Mouse (Mus musculus): ENCODE measurements around the gene Amz1. TPM values are rescaled to one million over a fixed set of nuclear protein-coding genes. Genes with fewer than 3 reads are reported as not detected.

Gene Amz1
- polyA plus RNA-seq, 1 experiment from 2014 or later = 0.65 TPM

DNA sequence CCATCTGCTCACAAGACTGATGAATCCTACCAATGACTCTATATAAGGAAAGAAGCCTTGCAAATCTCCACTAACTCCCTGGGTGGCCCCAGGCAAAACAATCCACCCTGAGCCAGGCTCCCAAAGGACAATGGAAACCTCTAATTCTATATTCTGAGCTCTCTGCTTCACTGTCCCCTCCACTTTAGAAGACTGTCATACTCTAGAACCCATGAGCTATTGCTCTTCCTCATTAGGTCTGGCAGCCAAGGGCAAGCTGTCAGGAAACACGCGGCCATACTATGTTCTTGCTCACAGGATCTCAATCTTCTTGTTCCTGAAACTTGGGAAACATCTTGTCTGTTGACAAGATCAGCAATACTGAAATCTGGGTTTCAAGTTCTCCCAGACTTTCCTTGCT, 82.3 kb downstream of the Amz1 start:
- Histone ChIP-seq H3K4me3 (ENCODE audit: low read depth, low read length) (no peak overlapping the region), H3K36me3 (ENCODE audit: control insufficient read depth, insufficient read depth, low read length) (no peaks in the 10 kb centered on the region; the same call in 1 of the 2 replicates), H3K4me2 (replicated peaks; ENCODE audit: low read depth) (no peak overlapping the region), H3K9ac (ENCODE audit: low read length) (no peak overlapping the region; the same call in 1 of the 2 replicates), H3K9me3 (ENCODE audit: control insufficient read depth, low read length) (no peaks in the 10 kb centered on the region), H3K27me3 (ENCODE audit: control insufficient read depth, insufficient read depth, low read length) (no peaks in the 10 kb centered on the region), H3K4me1 (replicated peaks; ENCODE audit: control insufficient read depth, insufficient read depth) (no peaks in the 10 kb centered on the region; the same call in 1 of the 2 replicates), H3K27ac (replicated peaks) (peak overlapping the region; percentile 76)
- DNase-seq (ENCODE audit: low spot score) (no peak), ATAC-seq (ENCODE audit: low FRiP score, low TSS enrichment) (no peak)
- TF ChIP-seq CTCF (IDR thresholded peaks at IDR 0.05; ENCODE audit: low read depth) (no peak), EP300 (optimal IDR thresholded peaks at IDR 0.05) (no peak)
- WGBS = 80% methylated on average over 2 of the region's 2 CpGs

DNA sequence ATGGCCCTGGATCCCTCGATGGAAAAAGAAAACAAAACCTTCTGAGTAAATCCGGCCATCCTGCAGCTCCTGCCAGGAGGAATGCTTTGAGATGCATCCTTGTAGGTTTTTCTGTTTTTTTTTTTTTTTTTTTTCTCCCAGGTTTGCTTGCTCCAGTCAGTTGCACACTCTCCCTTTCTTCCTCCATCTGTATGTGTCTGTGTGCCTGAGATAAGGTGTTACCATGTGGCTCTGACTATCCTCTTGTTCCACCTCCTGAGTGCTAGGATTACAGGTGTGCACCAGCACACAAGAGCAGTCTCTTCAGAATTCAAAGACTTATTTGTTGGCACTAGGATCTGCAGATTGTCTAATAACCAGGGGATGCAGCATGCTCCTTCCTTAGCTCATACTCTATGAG, 83.0 kb downstream of the Amz1 start:
- Histone ChIP-seq H3K4me2 (replicated peaks; ENCODE audit: low read depth) (no peak overlapping the region), H3K4me1 (replicated peaks; ENCODE audit: control insufficient read depth, insufficient read depth) (no peaks in the 10 kb centered on the region; the same call in 1 of the 2 replicates), H3K9me3 (ENCODE audit: control insufficient read depth, low read length) (no peaks in the 10 kb centered on the region), H3K4me3 (ENCODE audit: low read depth, low read length) (no peak overlapping the region), H3K9ac (ENCODE audit: low read length) (no peak overlapping the region), H3K27me3 (ENCODE audit: control insufficient read depth, insufficient read depth, low read length) (no peaks in the 10 kb centered on the region), H3K27ac (replicated peaks) (peak overlapping the region; percentile 76; the same call in 1 of the 2 replicates), H3K36me3 (ENCODE audit: control insufficient read depth, insufficient read depth, low read length) (no peaks in the 10 kb centered on the region; the same call in 1 of the 2 replicates)
- no peak for ATAC-seq (ENCODE audit: low FRiP score, low TSS enrichment)
- 22% methylated on average over 2 of the region's 2 CpGs for WGBS
- TF ChIP-seq CTCF (IDR thresholded peaks at IDR 0.05; ENCODE audit: low read depth) = no peak
- TF ChIP-seq EP300 (optimal IDR thresholded peaks at IDR 0.05) = no peak
- DNase-seq (ENCODE audit: low spot score) = no peak

Other genes starting within 250 kb of the Amz1 start
- gene Chst12, start 218.6 kb upstream of the Amz1 start, polyA plus RNA-seq (2015; fragmentation: Nextera tagmentation; extraction: Ambion mirVana) = 12.8 and 15.8 TPM in 2 replicates
- gene Grifin, start 159.1 kb upstream of the Amz1 start, polyA plus RNA-seq (2015; fragmentation: Nextera tagmentation; extraction: Ambion mirVana) = 0.17 TPM in 2 replicates
- 11.1 and 11.4 TPM in 2 replicates for gene Lfng, start 116.8 kb upstream of the Amz1 start, polyA plus RNA-seq (2015; fragmentation: Nextera tagmentation; extraction: Ambion mirVana)
- 8.5 and 9.6 TPM in 2 replicates for gene Ttyh3, start 75.1 kb upstream of the Amz1 start, polyA plus RNA-seq (2015; fragmentation: Nextera tagmentation; extraction: Ambion mirVana)
- 5.6 and 6.0 TPM in 2 replicates for gene Iqce, start 21.7 kb upstream of the Amz1 start, polyA plus RNA-seq (2015; fragmentation: Nextera tagmentation; extraction: Ambion mirVana)
- gene Brat1, start 19.1 kb upstream of the Amz1 start, polyA plus RNA-seq (2015; fragmentation: Nextera tagmentation; extraction: Ambion mirVana) = 8.2 and 8.5 TPM in 2 replicates
- gene Gna12, start 106.3 kb downstream of the Amz1 start, polyA plus RNA-seq (2015; fragmentation: Nextera tagmentation; extraction: Ambion mirVana) = 19.6 and 24.8 TPM in 2 replicates